Mouse (Mus musculus) gastrocnemius, postnatal 36 days (tissue): ENCODE measurements at regions not wholly inside any gene's neighbourhood (a gene's known extent, or its start where the extent isn't known, plus 50 kb on each side); places are given as distances from the start of the nearest gene placed in this dataset.

Source experiments
- DNase-seq, 2 experiments: peaks; one replicate each; pipeline ENCODE4 v3.0.0; 2022
- intact Hi-C: fragments of 180-260 bp; cut with DNase I; formaldehyde crosslinking; loops from one replicate; pipeline ENCODE4 v1.15.1; 2025

GRCm38 (mm10) chr4:149844971-149845370 lies 70.9 kb upstream of the Slc25a33 start:
- no peak for DNase-seq
- intact Hi-C loops: loop anchor here (5.0 kb wide), 1 partner anchor 32 kb away; no protein-coding TSS in a partner anchor

- DNase-seq: no peak
- intact Hi-C loops: loop anchor here (5.0 kb wide), 1 partner anchor 34 kb away; no protein-coding TSS in a partner anchor
Observed at GRCm38 (mm10) chr4:149843736-149844135, 69.7 kb upstream of the Slc25a33 start.

- intact Hi-C loops: loop anchor here (5.0 kb wide), 1 partner anchor 34 kb away; no protein-coding TSS in a partner anchor
- no peak for DNase-seq
Observed at GRCm38 (mm10) chr4:149842906-149843305, 68.8 kb upstream of the Slc25a33 start.

GRCm38 (mm10) chr4:149841856-149842255 lies 67.8 kb upstream of the Slc25a33 start:
- DNase-seq: no peak
- intact Hi-C loops: loop anchor here (5.0 kb wide), 1 partner anchor 35 kb away; no protein-coding TSS in a partner anchor

GRCm38 (mm10) chr4:149840511-149841292 lies 66.6 kb upstream of the Slc25a33 start:
- peak; percentile 57 to 66 for DNase-seq
- intact Hi-C loops: loop anchor here (5.0 kb wide), 1 partner anchor 37 kb away; no protein-coding TSS in a partner anchor

GRCm38 (mm10) chr4:149838682-149839081 lies 64.6 kb upstream of the Slc25a33 start:
- DNase-seq: peak; percentile 41 to 47
- intact Hi-C loops: loop anchor here (1.0 to 5.0 kb wide), 2 partner anchors 36 to 120 kb away; no protein-coding TSS in a partner anchor

GRCm38 (mm10) chr4:149834646-149835156 lies 60.6 kb upstream of the Slc25a33 start:
- no peak for DNase-seq
- intact Hi-C loops: loop anchor here (5.0 kb wide), 1 partner anchor 32 kb away; no protein-coding TSS in a partner anchor

GRCm38 (mm10) chr4:149832446-149833101 lies 58.5 kb upstream of the Slc25a33 start:
- intact Hi-C loops: no loop called here
- no peak for DNase-seq

GRCm38 (mm10) chr4:149830551-149831192 lies 56.6 kb upstream of the Slc25a33 start:
- DNase-seq: peak; percentile 55 to 65
- intact Hi-C loops: no loop called here

- intact Hi-C loops: no loop called here
Observed at GRCm38 (mm10) chr4:149829964-149830363, 55.9 kb upstream of the Slc25a33 start.

GRCm38 (mm10) chr4:149827784-149828183 lies 53.7 kb upstream of the Slc25a33 start:
- DNase-seq: no peak
- intact Hi-C loops: no loop called here

More at GRCm38 (mm10) chr4:149829964-149830363, 55.9 kb upstream of the Slc25a33 start:
- DNase-seq: no peak
